Mouse (Mus musculus) thymus, adult 2 months (tissue): ENCODE measurements around the gene Sgca. TPM values are rescaled to one million over a fixed set of nuclear protein-coding genes. Genes with fewer than 3 reads are reported as not detected.

ENCODE experiments used
- DNase-seq: peaks from one replicate; pipeline ENCODE4 v3.0.0; 2021
- H3K27ac ChIP-seq: fragments of 200-500 bp; 2 replicates; pipeline ENCODE4 v1.5.1; 2012; ENCODE audit warnings: low read length, control low read depth; ENCODE audit not compliant: control insufficient read depth, insufficient read depth
- H3K27me3 ChIP-seq: fragments of 200-500 bp; 2 replicates; pipeline ENCODE4 v1.6.1; 2012; ENCODE audit warnings: mild to moderate bottlenecking, low read length, moderate library complexity, mixed read lengths; ENCODE audit not compliant: control insufficient read depth, insufficient read depth
- H3K36me3 ChIP-seq: fragments of 200-500 bp; 2 replicates; pipeline ENCODE4 v1.6.1; 2012; ENCODE audit warnings: mild to moderate bottlenecking, low read length, moderate library complexity; ENCODE audit not compliant: control insufficient read depth, insufficient read depth
- H3K4me1 ChIP-seq: fragments of 200-500 bp; replicated peaks from 2 replicates; pipeline ENCODE4 v1.6.1; 2012; ENCODE audit warnings: low read length; ENCODE audit not compliant: control insufficient read depth, insufficient read depth
- H3K4me3 ChIP-seq: fragments of 200-500 bp; 2 replicates; pipeline ENCODE4 v1.5.1; 2012; ENCODE audit warnings: mild to moderate bottlenecking, low read length, control low read depth, moderate library complexity; ENCODE audit not compliant: control insufficient read depth, insufficient read depth
- CTCF ChIP-seq: fragments of 200-500 bp; IDR thresholded peaks from 2 replicates; pipeline ENCODE4 v1.5.1; 2012; ENCODE audit warnings: mild to moderate bottlenecking, control low read depth, low read length, moderate library complexity, borderline replicate concordance; ENCODE audit not compliant: control insufficient read depth, poor library complexity, insufficient read depth; ENCODE audit errors: extremely low read depth
- POLR2A ChIP-seq: fragments of 200-500 bp; IDR thresholded peaks from 2 replicates; pipeline ENCODE4 v1.6.1; 2012; ENCODE audit warnings: mild to moderate bottlenecking, low read length, control low read depth, moderate library complexity; ENCODE audit not compliant: control insufficient read depth, poor library complexity, insufficient read depth; ENCODE audit errors: extremely low read depth
- WGBS: fragments of 180-500 bp; shearing (Covaris S2); methylation state at CpG from one replicate; pipeline ENCODE4 v1.1.7; 2018; 5-methylcytosine and 5-hydroxymethylcytosine counted together
- polyA plus RNA-seq: library from polyadenylated mRNA; depleted of rRNA; stranded (reverse); fragments of >200 nt; gene quantifications from 2 replicates; pipeline ENCODE4 v1.2.3, GENCODE M21; 2012

Sgca gene
- polyA plus RNA-seq, 1 experiment, result 59.1 TPM

GRCm38 (mm10) chr11:94991641-94992479 is 15.7 kb upstream of the Sgca start:
- WGBS, result under 1% methylated on average over 99 of the region's 99 CpGs
- Histone ChIP-seq H3K4me1 (peaks cover 71% of the 10 kb centered on the region), H3K27me3 (no peaks in the 10 kb centered on the region), H3K27ac (peak overlapping the region; percentile 59), H3K36me3 (peaks cover 7% of the 10 kb centered on the region; the same call in 1 of the 2 replicates), H3K4me3 (peak overlapping the region; percentile 69)
- 0 out of 2 replicates have a peak, but pooled peaks have one; percentile 3 for TF ChIP-seq CTCF
- TF ChIP-seq POLR2A, result 0 out of 2 replicates have a peak, but pooled peaks have one; percentile 8
- DNase-seq, result peak; percentile 65

- under 1% methylated on average over 66 of the region's 69 CpGs for WGBS
- peaks cover 70% of the 10 kb centered on the region for H3K4me1 ChIP-seq
Observed at GRCm38 (mm10) chr11:94990749-94991577, 14.8 kb upstream of the Sgca start, which contains the start of gene Ppp1r9b. Gene Ppp1r9b (plus strand): TSS chr11:94991035.

GRCm38 (mm10) chr11:94990102-94990748 is 14.1 kb upstream of the Sgca start:
- peak overlapping the region; percentile 68 for H3K27ac ChIP-seq
- TF ChIP-seq POLR2A (no peak), CTCF (no peak)
- H3K27me3 ChIP-seq, result no peaks in the 10 kb centered on the region
- 27% methylated on average over 6 of the region's 6 CpGs for WGBS
- no peaks in the 10 kb centered on the region for H3K36me3 ChIP-seq
- no peak for DNase-seq
- H3K4me3 ChIP-seq, result peak overlapping the region; percentile 69
- peaks cover 66% of the 10 kb centered on the region for H3K4me1 ChIP-seq

More at GRCm38 (mm10) chr11:94990749-94991577, 14.8 kb upstream of the Sgca start, which contains the start of gene Ppp1r9b:
- H3K4me3 ChIP-seq, result peak within 1 kb of the TSS; percentile 81
- TF ChIP-seq CTCF (peak; percentile 85; the same call in 1 of the 2 replicates), POLR2A (peak; percentile 62)
- no peaks in the 10 kb centered on the region for H3K27me3 ChIP-seq
- peak; percentile 91 for DNase-seq
- H3K27ac ChIP-seq, result peak within 1 kb of the TSS; percentile 68
- no peaks in the 10 kb centered on the region for H3K36me3 ChIP-seq

- Histone ChIP-seq H3K4me3 (peak overlapping the region; percentile 81), H3K4me1 (peaks cover 59% of the 10 kb centered on the region), H3K36me3 (no peaks in the 10 kb centered on the region), H3K27ac (peak overlapping the region; percentile 83), H3K27me3 (no peaks in the 10 kb centered on the region)
- DNase-seq, result peak; percentile 89
- under 1% methylated on average over 12 of the region's 12 CpGs for WGBS
- TF ChIP-seq POLR2A, result peak; percentile 48; the same call in 1 of the 2 replicates
- no peak for TF ChIP-seq CTCF
Observed at GRCm38 (mm10) chr11:94989562-94990017, 13.5 kb upstream of the Sgca start.

- peaks cover 56% of the 10 kb centered on the region for H3K4me1 ChIP-seq
- peak overlapping the region; percentile 81 for H3K4me3 ChIP-seq
- TF ChIP-seq POLR2A, result no peak
- TF ChIP-seq CTCF, result no peak
- no peaks in the 10 kb centered on the region for H3K36me3 ChIP-seq
- peak overlapping the region; percentile 83 for H3K27ac ChIP-seq
- WGBS, result 39% methylated on average over 10 of the region's 10 CpGs
- no peak for DNase-seq
- H3K27me3 ChIP-seq, result no peaks in the 10 kb centered on the region
Observed at GRCm38 (mm10) chr11:94988780-94989561, 12.8 kb upstream of the Sgca start.
